Mouse (Mus musculus) hindbrain, postnatal 0 days (tissue): Measurements from ENCODE around the gene Slc28a1. TPM values are rescaled to one million over a fixed set of nuclear protein-coding genes. Genes with fewer than 3 reads are reported as not detected.

Experiments
- ATAC-seq: fragments of 200-750 bp; cut with Nextera tagmentation; 2 replicates; pipeline ENCODE4 v1.8.0; 2017; ENCODE audit warnings: mild to moderate bottlenecking, moderate TSS enrichment, moderate library complexity
- DNase-seq: peaks from one replicate; pipeline ENCODE4 v3.0.0-alpha.2; 2015; ENCODE audit warnings: low spot score
- H3K27ac ChIP-seq: fragments of 300-500 bp; sonication (generic); 2 replicates; pipeline ENCODE4 v1.5.1; 2014; ENCODE audit warnings: mild to moderate bottlenecking
- H3K27me3 ChIP-seq: fragments of 300-500 bp; sonication (generic); 2 replicates; pipeline ENCODE4 v1.6.1; 2014; ENCODE audit warnings: low read length, mixed read lengths; ENCODE audit not compliant: insufficient read depth
- H3K36me3 ChIP-seq: fragments of 300-500 bp; sonication (generic); 2 replicates; pipeline ENCODE4 v1.6.1; 2014; ENCODE audit warnings: low read length, mixed read lengths; ENCODE audit not compliant: insufficient read depth
- H3K4me1 ChIP-seq: fragments of 300-500 bp; sonication (generic); 2 replicates; pipeline ENCODE4 v1.6.1; 2014; ENCODE audit warnings: antibody characterized with exemption, low read length, mixed read lengths; ENCODE audit not compliant: insufficient read depth
- H3K4me2 ChIP-seq: fragments of 300-500 bp; sonication (generic); 2 replicates; pipeline ENCODE4 v1.6.1; 2014; ENCODE audit warnings: low read depth, mild to moderate bottlenecking, low read length, moderate library complexity, mixed read lengths
- H3K4me3 ChIP-seq: fragments of 300-500 bp; sonication (generic); 2 replicates; pipeline ENCODE4 v1.5.1; 2014; ENCODE audit warnings: low read length
- H3K9ac ChIP-seq: fragments of 300-500 bp; sonication (generic); replicated peaks from 2 replicates; pipeline ENCODE4 v1.6.1; 2014; ENCODE audit warnings: mild to moderate bottlenecking, low read length, moderate library complexity, mixed read lengths
- H3K9me3 ChIP-seq: fragments of 300-500 bp; sonication (generic); 2 replicates; pipeline ENCODE4 v1.6.1; 2016; ENCODE audit warnings: low read length, mixed read lengths
- CTCF ChIP-seq: IDR thresholded peaks from 2 replicates; pipeline ENCODE4 v1.5.1; 2016; ENCODE audit warnings: antibody characterized with exemption, control low read depth, low read depth
- WGBS: fragments of 180-500 bp; shearing (Covaris S2); extraction: QIAGEN DNeasy Blood & Tissue Kit; methylation state at CpG from one replicate; pipeline ENCODE4 v1.1.7; 2014; 5-methylcytosine and 5-hydroxymethylcytosine counted together
- polyA plus RNA-seq: library from polyadenylated mRNA; unstranded; fragments of >200 nt; fragmentation: Nextera tagmentation; extraction: Ambion mirVana; gene quantifications from 2 replicates; pipeline ENCODE4 v1.2.1, GENCODE M21; 2015
- total RNA-seq: library from RNA; depleted of rRNA; stranded (reverse); fragments of >200 nt; gene quantifications from 2 replicates; pipeline ENCODE4 v1.2.3, GENCODE M21; 2014

Slc28a1 gene
- total and polyA plus RNA-seq, 2 experiments from 2014 or later, result 0.10 to 0.47 TPM

DNA sequence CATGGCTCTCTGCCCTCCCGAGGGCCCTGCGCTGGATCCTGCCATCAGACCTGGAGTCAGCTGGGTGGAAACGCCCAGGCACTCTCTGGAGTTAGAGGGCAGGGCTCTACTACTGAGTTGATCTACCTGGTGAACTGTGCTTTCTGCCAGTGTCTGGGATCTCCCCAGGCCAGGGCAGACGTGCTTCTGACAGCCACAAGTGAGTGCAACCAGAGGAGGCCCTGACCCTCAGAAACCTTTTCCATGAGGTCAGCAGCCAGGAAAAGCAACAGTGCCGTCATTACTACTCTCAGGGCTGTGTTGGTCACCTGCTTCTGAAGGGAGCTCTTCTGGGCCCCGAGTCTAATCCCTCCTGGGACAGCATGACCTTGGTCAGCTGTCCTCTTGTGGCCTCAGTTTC, 37.6 kb upstream of the Slc28a1 start:
- no peaks in the 10 kb centered on the region for H3K36me3 ChIP-seq
- H3K4me2 ChIP-seq, result no peak overlapping the region
- TF ChIP-seq CTCF, result no peak
- DNase-seq (no peak), ATAC-seq (no peak)
- H3K27me3 ChIP-seq, result no peaks in the 10 kb centered on the region
- 75% methylated on average over 6 of the region's 6 CpGs for WGBS
- no peaks in the 10 kb centered on the region for H3K9me3 ChIP-seq
- H3K4me3 ChIP-seq, result no peak overlapping the region
- H3K9ac ChIP-seq, result no peak overlapping the region
- H3K27ac ChIP-seq, result no peak overlapping the region
- H3K4me1 ChIP-seq, result no peaks in the 10 kb centered on the region; the same call in 1 of the 2 replicates

DNA sequence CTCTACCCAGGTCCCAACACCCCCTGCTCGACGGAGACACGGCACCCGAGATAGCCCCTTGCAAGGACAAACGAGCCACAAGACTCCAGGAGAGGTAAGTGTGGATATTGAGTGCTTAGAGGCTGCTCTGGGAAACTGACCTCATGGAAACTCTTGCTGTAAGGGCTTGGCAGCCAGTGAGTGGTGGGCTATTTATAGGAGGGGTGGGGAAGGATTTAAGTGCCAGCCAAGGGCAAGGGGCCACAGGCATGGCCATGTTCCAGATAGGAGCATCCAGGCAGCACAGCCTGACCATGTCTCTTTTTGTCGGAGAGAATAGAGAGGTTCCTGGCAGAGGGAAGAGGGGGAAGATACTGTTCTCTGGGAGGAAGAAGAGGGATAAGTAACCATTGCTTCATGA, 35.9 kb upstream of the Slc28a1 start:
- H3K9ac ChIP-seq, result no peak overlapping the region
- no peak overlapping the region for H3K27ac ChIP-seq
- ATAC-seq (no peak), DNase-seq (no peak)
- TF ChIP-seq CTCF, result no peak
- no peak overlapping the region for H3K4me2 ChIP-seq
- no peaks in the 10 kb centered on the region for H3K9me3 ChIP-seq
- H3K27me3 ChIP-seq, result no peaks in the 10 kb centered on the region
- H3K36me3 ChIP-seq, result no peaks in the 10 kb centered on the region
- no peak overlapping the region for H3K4me3 ChIP-seq
- no peaks in the 10 kb centered on the region; the same call in 1 of the 2 replicates for H3K4me1 ChIP-seq
- WGBS, result 84% methylated on average over 6 of the region's 6 CpGs

DNA sequence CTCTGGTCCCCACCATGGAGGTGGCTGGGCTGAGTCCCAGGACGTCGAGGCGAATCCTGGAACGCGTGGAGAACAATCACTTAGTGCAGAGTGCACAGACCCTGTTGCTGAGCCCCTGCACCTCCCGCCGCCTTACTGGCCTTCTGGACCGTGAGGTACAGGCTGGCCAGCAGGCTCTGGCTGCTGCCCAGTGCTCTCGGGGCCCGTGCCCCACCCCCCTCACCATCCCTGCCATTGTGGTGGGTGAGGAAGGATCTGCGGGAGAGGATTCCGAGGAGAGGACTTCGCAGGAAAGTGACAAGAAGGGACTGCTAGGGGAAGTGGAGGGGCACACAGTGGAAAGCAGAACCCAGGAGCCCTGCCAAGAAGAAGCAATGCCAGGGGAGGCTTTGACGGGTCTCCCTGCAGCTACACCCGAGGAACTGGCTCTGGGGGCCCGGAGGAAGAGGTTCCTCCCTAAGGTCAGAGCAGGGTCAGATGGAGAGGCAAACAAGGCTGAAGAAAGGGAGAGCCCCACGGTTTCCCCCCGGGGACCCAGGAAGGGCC, 21.1 kb upstream of the Slc28a1 start:
- Histone ChIP-seq H3K27me3 (no peaks in the 10 kb centered on the region), H3K9me3 (no peaks in the 10 kb centered on the region), H3K4me1 (no peaks in the 10 kb centered on the region), H3K36me3 (no peaks in the 10 kb centered on the region), H3K4me2 (no peak overlapping the region), H3K4me3 (no peak overlapping the region), H3K9ac (no peak overlapping the region), H3K27ac (no peak overlapping the region)
- WGBS, result 35% methylated on average over 18 of the region's 18 CpGs
- no peak for TF ChIP-seq CTCF
- ATAC-seq, result peak; percentile 49; the same call in 1 of the 2 replicates
- peak; percentile 7 for DNase-seq

DNA sequence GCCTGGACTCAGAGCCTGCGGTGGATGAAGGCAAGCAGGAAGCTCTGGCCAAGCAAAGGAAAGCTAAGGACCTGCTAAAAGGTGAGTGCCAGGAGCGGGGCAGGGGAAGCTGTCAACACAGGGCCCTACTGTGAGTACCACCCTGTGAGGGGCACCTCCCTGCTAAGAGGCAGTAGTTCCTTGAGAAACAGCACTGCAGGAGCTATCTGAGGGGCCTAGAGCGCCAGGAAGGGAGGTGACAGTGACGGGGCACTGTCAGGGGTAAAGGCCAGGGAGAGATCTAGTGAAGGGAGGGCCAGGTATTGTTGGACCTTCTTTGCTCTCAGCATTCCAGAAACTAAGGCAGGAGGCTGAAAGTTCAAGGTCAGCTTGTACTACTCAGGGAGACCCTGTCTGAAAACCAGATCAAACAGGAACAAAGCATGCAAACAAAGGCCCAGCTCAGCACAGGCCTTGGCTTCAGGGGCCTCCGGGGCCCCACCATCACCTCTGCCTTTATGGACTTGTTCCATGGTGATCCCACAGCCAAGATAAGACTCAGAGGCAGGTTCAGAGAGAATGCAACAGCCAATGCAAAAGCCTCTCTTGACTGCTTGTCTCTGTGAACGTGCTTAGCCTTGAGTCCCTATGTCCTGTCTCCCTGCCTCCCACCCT, 20.4 kb upstream of the Slc28a1 start:
- Histone ChIP-seq H3K4me1 (no peaks in the 10 kb centered on the region), H3K9me3 (no peaks in the 10 kb centered on the region), H3K4me3 (no peak overlapping the region), H3K4me2 (no peak overlapping the region), H3K9ac (no peak overlapping the region), H3K36me3 (no peaks in the 10 kb centered on the region), H3K27ac (no peak overlapping the region), H3K27me3 (no peaks in the 10 kb centered on the region)
- no peak for TF ChIP-seq CTCF
- no peak for DNase-seq
- WGBS, result 73% methylated on average over 6 of the region's 6 CpGs
- ATAC-seq, result no peak

DNA sequence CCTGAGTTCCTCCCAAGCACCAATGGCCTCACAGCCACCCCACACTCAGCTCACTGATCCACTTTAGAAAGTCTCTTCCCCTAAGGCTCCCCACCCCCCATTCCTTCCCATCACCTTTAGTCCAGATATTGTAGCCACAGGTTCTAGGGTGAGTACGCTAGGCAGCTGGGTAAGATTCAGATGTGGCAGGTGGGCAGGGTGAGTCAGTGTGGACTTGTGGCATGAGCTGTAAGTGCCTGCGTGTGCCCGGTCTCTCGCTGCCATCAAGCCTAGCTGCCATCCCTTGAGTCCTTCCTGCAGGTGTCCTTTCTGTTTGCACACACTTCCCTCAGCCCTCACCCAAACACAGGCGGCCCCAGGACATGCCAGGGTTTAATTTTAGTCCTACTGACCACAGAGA, 14.3 kb upstream of the Slc28a1 start:
- Histone ChIP-seq H3K4me3 (no peak overlapping the region), H3K4me1 (no peaks in the 10 kb centered on the region), H3K9me3 (no peaks in the 10 kb centered on the region), H3K9ac (no peak overlapping the region), H3K27me3 (no peaks in the 10 kb centered on the region), H3K36me3 (no peaks in the 10 kb centered on the region), H3K27ac (no peak overlapping the region), H3K4me2 (no peak overlapping the region)
- DNase-seq (no peak), ATAC-seq (no peak)
- WGBS, result 83% methylated on average over 5 of the region's 5 CpGs
- TF ChIP-seq CTCF, result no peak

DNA sequence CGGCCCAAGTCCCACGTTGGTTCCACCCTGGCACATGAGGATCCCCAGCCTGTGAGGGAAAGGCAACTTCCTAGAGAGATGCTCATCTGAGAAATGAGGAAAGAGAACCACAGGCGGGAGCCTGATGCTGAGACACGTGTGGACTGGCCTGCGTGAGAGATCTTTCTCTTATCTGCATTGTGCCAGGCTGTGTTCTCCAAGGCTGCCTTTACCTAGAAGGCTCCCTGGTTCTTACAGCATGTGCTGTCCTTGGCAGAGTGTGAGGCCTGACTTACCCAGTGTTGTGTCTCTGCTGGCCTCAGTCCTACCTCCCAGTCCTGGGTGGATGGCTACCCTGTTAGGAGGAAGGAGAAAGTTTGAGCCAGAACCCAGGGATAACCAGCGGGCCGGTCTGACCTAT, 11.7 kb upstream of the Slc28a1 start:
- ATAC-seq (no peak), DNase-seq (no peak)
- H3K4me2 ChIP-seq, result no peak overlapping the region
- no peaks in the 10 kb centered on the region for H3K27me3 ChIP-seq
- no peaks in the 10 kb centered on the region for H3K36me3 ChIP-seq
- no peak overlapping the region for H3K9ac ChIP-seq
- no peaks in the 10 kb centered on the region for H3K9me3 ChIP-seq
- WGBS, result 92% methylated on average over 7 of the region's 7 CpGs
- H3K27ac ChIP-seq, result no peak overlapping the region
- TF ChIP-seq CTCF, result no peak
- H3K4me3 ChIP-seq, result no peak overlapping the region
- no peaks in the 10 kb centered on the region for H3K4me1 ChIP-seq

DNA sequence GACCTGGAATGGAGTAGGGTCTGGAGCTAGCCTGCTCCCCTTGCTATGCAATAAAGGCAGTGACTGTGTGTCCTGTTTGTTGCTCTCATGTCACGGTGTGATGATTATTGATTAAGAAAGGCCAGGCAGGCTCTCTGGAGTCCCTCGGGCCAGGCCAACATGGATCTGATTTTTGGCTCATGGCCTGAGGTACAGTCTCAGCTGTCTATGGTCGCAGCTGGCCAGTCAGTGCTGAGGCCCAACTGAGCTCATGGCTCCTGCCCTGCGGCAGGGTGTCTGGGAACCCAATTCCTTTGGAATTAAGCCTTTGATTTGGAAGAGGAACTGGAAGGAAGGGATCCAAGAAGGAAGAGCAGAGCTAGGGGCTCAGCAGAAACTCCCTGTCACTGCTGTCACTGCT, 9.1 kb upstream of the Slc28a1 start:
- no peaks in the 10 kb centered on the region for H3K27me3 ChIP-seq
- no peak overlapping the region for H3K9ac ChIP-seq
- H3K27ac ChIP-seq, result no peak overlapping the region
- ATAC-seq, result no peak
- no peaks in the 10 kb centered on the region for H3K9me3 ChIP-seq
- no peak for TF ChIP-seq CTCF
- no peaks in the 10 kb centered on the region for H3K36me3 ChIP-seq
- DNase-seq, result peak; percentile 14
- no peak overlapping the region for H3K4me2 ChIP-seq
- 0 out of 2 replicates have a peak, but pooled peaks cover 4% of the 10 kb centered on the region for H3K4me1 ChIP-seq
- H3K4me3 ChIP-seq, result no peak overlapping the region
- WGBS, result 34% methylated on average over 4 of the region's 4 CpGs
